Mouse (Mus musculus) liver, embryonic 13.5 days (tissue): ENCODE data around the gene Htr5a. TPM values are rescaled to one million over a fixed set of nuclear protein-coding genes. Genes with fewer than 3 reads are reported as not detected.

ENCODE experiments used
- ATAC-seq: fragments of 200-750 bp; cut with Nextera tagmentation; 2 replicates; pipeline ENCODE4 v1.8.0; 2017; ENCODE audit warnings: low read depth, mild to moderate bottlenecking, moderate number of reproducible peaks, moderate library complexity
- DNase-seq: peaks from one replicate; pipeline ENCODE4 v3.0.0; 2022
- H3K27ac ChIP-seq: fragments of 300-500 bp; sonication (generic); 2 replicates; pipeline ENCODE4 v1.5.1; 2015; ENCODE audit warnings: moderate library complexity, mild to moderate bottlenecking, inconsistent platforms
- H3K27me3 ChIP-seq: fragments of 300-500 bp; sonication (generic); 2 replicates; pipeline ENCODE4 v1.6.1; 2015; ENCODE audit warnings: mild to moderate bottlenecking, inconsistent platforms
- H3K36me3 ChIP-seq: fragments of 300-500 bp; sonication (generic); 2 replicates; pipeline ENCODE4 v1.6.1; 2015; ENCODE audit warnings: mild to moderate bottlenecking, inconsistent platforms
- H3K4me1 ChIP-seq: fragments of 300-500 bp; sonication (generic); replicated peaks from 2 replicates; pipeline ENCODE4 v1.6.1; 2015; ENCODE audit warnings: inconsistent platforms
- H3K4me2 ChIP-seq: fragments of 300-500 bp; sonication (generic); 2 replicates; pipeline ENCODE4 v1.6.1; 2015; ENCODE audit warnings: inconsistent platforms, mild to moderate bottlenecking, moderate library complexity
- H3K4me3 ChIP-seq: fragments of 300-500 bp; sonication (generic); replicated peaks from 2 replicates; pipeline ENCODE4 v1.5.1; 2015; ENCODE audit warnings: mild to moderate bottlenecking, inconsistent platforms
- H3K9ac ChIP-seq: fragments of 300-500 bp; sonication (generic); 2 replicates; pipeline ENCODE4 v1.6.1; 2015; ENCODE audit warnings: mild to moderate bottlenecking, inconsistent platforms
- H3K9me3 ChIP-seq: fragments of 300-500 bp; sonication (generic); replicated peaks from 2 replicates; pipeline ENCODE4 v1.6.1; 2016; ENCODE audit warnings: inconsistent platforms
- WGBS: fragments of 180-500 bp; shearing (Covaris S2); methylation state at CpG from one replicate; pipeline ENCODE4 v1.1.7; 2015; ENCODE audit not compliant: insufficient replicate concordance; 5-methylcytosine and 5-hydroxymethylcytosine counted together
- polyA plus RNA-seq: library from polyadenylated mRNA; unstranded; fragments of >200 nt; fragmentation: Nextera tagmentation; extraction: Ambion mirVana; gene quantifications from 2 replicates; pipeline ENCODE4 v1.2.1, GENCODE M21; 2015

Htr5a gene
- polyA plus RNA-seq, 1 experiment from 2014 or later, result not detected

DNA sequence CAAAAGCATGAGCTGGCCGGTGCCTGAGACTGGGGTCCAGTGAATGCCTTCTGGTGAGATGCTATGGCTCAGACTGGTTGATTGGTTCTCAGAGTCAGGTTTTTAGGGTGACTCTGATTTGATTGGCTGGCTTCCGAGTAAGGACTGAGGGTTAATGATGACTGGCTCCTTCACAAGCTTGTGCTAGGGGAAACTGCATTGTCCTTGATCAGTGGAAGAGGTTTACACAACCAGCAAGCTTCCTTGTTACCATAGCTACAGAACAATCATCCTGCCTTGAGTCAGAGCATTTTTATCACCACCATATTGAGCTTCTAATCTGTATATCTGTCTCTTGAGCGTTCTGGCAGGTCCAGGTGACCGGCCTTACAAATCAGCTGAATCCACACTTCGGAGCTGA lies 5.0 kb downstream of the Htr5a start:
- H3K9me3 ChIP-seq, result no peaks in the 10 kb centered on the region
- H3K27me3 ChIP-seq, result peaks cover 15% of the 10 kb centered on the region
- H3K36me3 ChIP-seq, result no peaks in the 10 kb centered on the region
- no peaks in the 10 kb centered on the region for H3K4me1 ChIP-seq
- H3K4me2 ChIP-seq, result no peak overlapping the region
- WGBS, result 46% methylated on average over 5 of the region's 5 CpGs
- ATAC-seq (no peak), DNase-seq (no peak)
- H3K4me3 ChIP-seq, result no peak overlapping the region
- H3K27ac ChIP-seq, result no peak overlapping the region
- no peak overlapping the region for H3K9ac ChIP-seq

DNA sequence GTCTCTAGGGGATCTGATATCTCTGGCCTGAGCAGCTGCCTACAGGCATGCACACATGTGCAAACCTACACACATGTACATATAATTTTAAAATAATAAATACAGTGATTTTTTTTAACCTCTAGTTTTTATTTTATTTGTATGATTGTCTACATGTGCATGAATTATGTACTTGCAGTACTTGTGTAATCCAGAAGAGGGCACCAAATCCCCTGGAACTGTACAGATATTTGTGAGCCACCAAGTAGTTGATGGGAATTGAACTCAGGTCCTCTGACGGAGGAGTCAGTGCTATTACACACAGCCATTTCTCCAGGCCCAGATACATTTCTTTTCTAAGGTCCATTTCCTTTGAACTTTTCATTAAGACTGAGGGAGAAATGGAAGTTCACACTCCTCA lies 12.3 kb downstream of the Htr5a start:
- no peak overlapping the region for H3K27ac ChIP-seq
- no peaks in the 10 kb centered on the region for H3K4me1 ChIP-seq
- no peak overlapping the region for H3K4me2 ChIP-seq
- H3K4me3 ChIP-seq, result no peak overlapping the region
- H3K27me3 ChIP-seq, result no peaks in the 10 kb centered on the region
- H3K9ac ChIP-seq, result no peak overlapping the region
- no peaks in the 10 kb centered on the region for H3K36me3 ChIP-seq
- 50% methylated on average over 1 of the region's 1 CpGs for WGBS
- DNase-seq (no peak), ATAC-seq (no peak)
- no peaks in the 10 kb centered on the region for H3K9me3 ChIP-seq

DNA sequence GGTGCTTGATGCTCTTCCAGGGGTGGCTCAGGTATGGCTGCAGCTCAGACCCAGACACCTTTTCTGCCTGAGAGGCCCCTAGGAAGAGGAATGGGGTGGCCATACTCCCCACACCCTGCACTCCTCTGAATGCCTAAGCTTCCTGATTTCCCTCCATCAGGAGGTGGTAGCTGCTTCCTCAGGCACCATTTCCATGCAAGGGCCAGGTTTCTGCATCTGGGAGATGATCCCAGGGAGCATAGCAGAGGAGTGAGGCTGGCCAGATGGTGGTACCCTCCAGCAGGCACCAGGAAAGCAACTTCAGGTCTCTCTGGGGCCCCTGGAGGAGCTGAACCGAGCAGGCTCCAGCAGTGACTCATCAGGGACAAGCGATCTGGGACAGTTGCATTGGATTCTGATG lies 13.8 kb downstream of the Htr5a start:
- no peak overlapping the region for H3K4me3 ChIP-seq
- DNase-seq (no peak), ATAC-seq (no peak)
- no peaks in the 10 kb centered on the region for H3K27me3 ChIP-seq
- no peak overlapping the region for H3K9ac ChIP-seq
- no peaks in the 10 kb centered on the region for H3K36me3 ChIP-seq
- WGBS, result 62% methylated on average over 2 of the region's 2 CpGs
- H3K9me3 ChIP-seq, result no peaks in the 10 kb centered on the region
- no peak overlapping the region for H3K4me2 ChIP-seq
- no peaks in the 10 kb centered on the region for H3K4me1 ChIP-seq
- H3K27ac ChIP-seq, result no peak overlapping the region

DNA sequence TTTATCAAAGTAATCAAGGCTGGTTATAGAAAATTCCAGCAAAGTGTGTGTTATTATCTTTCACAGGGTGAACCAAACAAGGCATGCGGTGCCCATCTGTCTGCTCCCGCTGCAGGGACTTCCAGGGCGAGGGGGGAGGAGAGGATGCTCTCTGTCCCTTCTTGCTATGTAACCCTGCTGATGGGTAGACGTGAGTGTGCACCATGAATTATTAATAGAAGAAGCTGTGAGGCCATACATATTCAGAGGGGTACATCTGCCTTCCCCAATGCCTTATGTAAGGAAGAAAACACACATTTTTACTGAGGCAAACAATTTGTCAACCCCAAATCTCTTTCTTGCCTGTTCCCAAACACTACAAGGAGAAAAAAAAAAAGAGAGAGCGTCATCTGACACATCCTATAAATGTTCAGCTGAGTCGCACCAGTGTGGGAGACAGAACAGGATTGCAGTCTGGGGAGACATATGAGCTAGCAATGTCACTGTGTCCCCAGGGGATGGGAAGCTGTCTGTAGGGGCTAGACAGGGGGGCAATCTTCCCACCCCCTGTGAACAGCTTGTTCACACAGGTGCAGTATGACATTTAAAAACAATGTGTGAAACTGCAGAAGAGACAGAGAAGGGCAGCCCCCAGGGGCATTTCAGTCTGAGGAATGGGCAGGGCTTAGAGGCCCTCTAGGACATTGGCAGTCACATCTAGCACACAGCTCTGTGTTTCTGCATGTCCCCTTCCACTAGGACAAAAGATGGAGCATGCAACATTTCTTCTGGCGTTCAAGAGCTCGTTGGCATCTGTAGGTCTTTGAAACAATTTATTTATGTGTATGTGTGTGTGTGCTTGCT lies 31.5 kb downstream of the Htr5a start:
- H3K36me3 ChIP-seq, result no peaks in the 10 kb centered on the region
- no peak overlapping the region for H3K27ac ChIP-seq
- no peaks in the 10 kb centered on the region for H3K9me3 ChIP-seq
- H3K4me3 ChIP-seq, result no peak overlapping the region
- DNase-seq (no peak), ATAC-seq (no peak)
- H3K4me1 ChIP-seq, result no peaks in the 10 kb centered on the region
- no peak overlapping the region for H3K4me2 ChIP-seq
- H3K27me3 ChIP-seq, result no peaks in the 10 kb centered on the region
- H3K9ac ChIP-seq, result no peak overlapping the region
- WGBS, result 58% methylated on average over 8 of the region's 8 CpGs

DNA sequence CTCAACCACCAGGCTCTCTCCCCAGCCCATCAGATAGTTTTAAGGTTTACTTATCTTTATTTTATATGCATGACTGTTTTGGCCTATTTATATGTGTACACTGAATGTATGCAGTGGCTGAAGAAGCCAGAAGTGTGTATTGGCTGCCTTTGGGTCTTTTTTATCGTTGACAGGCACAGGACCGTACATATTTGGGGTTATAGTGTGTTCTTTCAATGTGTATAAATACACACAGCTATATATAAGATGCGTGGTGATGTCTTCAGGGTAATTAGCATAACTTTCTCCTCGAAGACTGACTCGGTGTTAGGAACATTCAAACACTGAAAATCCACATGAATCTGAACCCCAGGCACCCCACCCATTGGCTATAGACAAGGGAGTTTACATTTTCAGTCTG lies 32.3 kb downstream of the Htr5a start:
- H3K4me2 ChIP-seq, result no peak overlapping the region
- H3K36me3 ChIP-seq, result no peaks in the 10 kb centered on the region
- no peaks in the 10 kb centered on the region for H3K27me3 ChIP-seq
- 60% methylated on average over 5 of the region's 5 CpGs for WGBS
- no peak overlapping the region for H3K27ac ChIP-seq
- no peak for ATAC-seq
- no peak for DNase-seq
- no peaks in the 10 kb centered on the region for H3K4me1 ChIP-seq
- no peak overlapping the region for H3K9ac ChIP-seq
- H3K4me3 ChIP-seq, result no peak overlapping the region
- H3K9me3 ChIP-seq, result no peaks in the 10 kb centered on the region

DNA sequence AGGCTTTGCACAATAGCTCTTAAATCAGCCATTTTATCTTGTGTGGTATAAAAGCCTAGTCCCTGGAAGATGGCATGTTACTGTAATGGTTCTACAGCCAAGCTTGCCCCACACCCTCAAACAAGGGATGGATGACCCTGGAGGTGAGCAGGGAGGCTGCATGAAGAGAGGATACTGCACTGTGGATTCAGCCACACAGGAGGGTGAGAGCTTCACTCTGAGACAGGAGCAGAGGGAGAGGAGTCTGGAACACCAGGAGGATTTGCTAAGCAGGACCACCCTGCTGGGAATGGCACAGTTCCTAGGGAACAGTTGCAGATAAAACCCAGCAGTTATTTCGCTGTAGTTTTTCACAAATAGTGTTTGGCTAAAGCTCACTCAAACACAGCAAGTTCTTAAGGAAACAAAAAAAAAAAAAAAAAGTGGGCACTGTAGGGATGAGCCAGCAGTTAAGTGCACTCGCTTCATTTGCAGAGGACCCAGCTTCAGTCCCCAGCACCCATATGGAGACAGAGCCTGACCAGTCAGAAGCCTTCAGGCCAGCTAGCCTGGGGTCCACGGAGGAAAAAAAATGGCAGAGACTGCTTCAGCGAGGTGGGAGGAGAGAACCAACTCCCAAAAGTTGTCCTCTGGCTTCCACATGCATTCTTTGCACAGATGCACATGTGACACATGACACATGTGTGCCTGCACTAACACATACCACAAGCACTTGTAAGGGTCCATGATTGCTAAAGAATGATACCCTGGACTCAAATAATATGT lies 33.6 kb downstream of the Htr5a start:
- Histone ChIP-seq H3K27me3 (no peaks in the 10 kb centered on the region), H3K4me1 (no peaks in the 10 kb centered on the region), H3K4me2 (no peak overlapping the region), H3K4me3 (no peak overlapping the region), H3K36me3 (no peaks in the 10 kb centered on the region), H3K9me3 (no peaks in the 10 kb centered on the region), H3K27ac (no peak overlapping the region), H3K9ac (no peak overlapping the region)
- WGBS, result 35% methylated on average over 4 of the region's 4 CpGs
- no peak for DNase-seq
- ATAC-seq, result no peak

DNA sequence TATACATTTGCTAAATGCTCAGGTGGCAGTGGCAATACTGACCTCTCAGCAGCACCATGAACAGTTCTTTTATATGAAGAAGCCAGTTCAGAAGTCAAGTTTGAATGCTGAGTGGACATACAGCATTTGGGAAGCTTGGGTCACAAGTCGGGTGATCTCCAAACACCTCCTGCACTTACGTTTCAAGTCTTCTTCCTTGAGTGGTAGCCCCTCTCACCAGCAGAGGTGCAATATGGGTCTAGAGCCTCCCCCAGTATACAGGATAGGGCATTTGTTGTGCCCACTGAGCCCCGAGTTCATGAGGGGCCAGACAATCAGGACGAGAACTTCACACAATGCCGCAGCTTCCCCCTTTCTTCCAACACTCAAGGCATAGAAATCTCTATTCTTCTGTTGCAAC lies 36.4 kb downstream of the Htr5a start:
- ATAC-seq (no peak), DNase-seq (no peak)
- Histone ChIP-seq H3K9me3 (no peaks in the 10 kb centered on the region), H3K4me2 (no peak overlapping the region), H3K27ac (no peak overlapping the region), H3K4me1 (no peaks in the 10 kb centered on the region), H3K4me3 (no peak overlapping the region), H3K36me3 (no peaks in the 10 kb centered on the region), H3K9ac (no peak overlapping the region), H3K27me3 (no peaks in the 10 kb centered on the region)
- WGBS, result 65% methylated on average over 5 of the region's 5 CpGs

DNA sequence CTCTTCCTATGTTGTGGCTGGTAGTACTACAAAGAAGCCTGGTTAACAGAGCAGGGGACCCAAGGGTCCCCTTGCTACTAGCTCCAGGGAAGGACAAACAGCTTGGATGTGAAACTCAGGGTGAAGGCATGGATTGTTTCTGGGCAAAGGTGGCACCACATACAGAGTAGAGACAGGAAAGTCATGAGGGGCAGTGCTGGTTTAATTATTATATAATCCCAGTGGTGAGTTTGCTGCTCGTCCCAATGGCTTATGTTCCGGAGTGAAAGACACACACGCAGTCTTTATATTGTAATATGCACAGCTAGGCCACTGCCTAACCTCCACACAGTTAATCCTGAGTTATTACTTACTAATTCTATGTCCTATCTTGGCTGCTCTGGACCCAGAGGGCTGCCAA lies 37.8 kb downstream of the Htr5a start:
- H3K9me3 ChIP-seq, result no peaks in the 10 kb centered on the region
- no peaks in the 10 kb centered on the region for H3K27me3 ChIP-seq
- ATAC-seq, result no peak
- H3K27ac ChIP-seq, result no peak overlapping the region
- no peak for DNase-seq
- no peaks in the 10 kb centered on the region for H3K4me1 ChIP-seq
- H3K4me3 ChIP-seq, result no peak overlapping the region
- no peak overlapping the region for H3K9ac ChIP-seq
- no peak overlapping the region for H3K4me2 ChIP-seq
- H3K36me3 ChIP-seq, result no peaks in the 10 kb centered on the region
- 77% methylated on average over 3 of the region's 3 CpGs for whole genome bisulfite sequencing

DNA sequence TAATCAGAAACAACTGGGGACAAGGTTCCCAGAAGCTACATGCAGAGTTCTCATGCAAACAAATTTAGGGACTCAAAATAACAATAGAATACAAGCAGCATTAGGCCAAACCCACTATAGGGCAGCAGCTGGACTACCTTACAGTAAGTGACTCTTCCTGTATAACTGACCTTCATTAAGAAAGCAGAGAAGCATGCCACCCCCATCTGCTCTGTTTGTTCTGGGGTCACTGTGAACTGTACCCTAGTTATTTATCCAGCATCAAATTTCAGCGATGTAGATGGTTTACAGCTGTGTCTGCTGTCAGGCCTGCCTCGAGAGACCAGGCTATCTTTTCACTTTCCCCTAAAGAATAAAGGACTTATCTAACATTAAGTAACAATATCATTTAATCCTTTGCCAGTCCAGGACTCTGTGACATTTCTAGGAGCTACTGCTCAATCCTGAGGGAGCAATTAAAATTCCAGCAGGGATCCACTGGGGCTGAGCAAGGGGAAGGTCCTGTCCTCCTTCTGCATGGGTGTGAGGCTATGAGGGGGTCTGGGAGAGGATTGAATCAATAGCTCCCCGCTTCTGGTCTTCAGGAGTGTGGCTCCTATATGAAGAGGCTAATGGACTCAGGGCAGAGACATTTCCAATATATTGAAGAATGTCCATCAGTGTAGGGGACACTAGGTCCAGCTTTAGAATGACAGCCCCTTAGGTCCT lies 38.5 kb downstream of the Htr5a start:
- no peaks in the 10 kb centered on the region for H3K4me1 ChIP-seq
- H3K27ac ChIP-seq, result no peak overlapping the region
- H3K27me3 ChIP-seq, result no peaks in the 10 kb centered on the region
- H3K36me3 ChIP-seq, result no peaks in the 10 kb centered on the region
- H3K9me3 ChIP-seq, result no peaks in the 10 kb centered on the region
- WGBS, result 39% methylated on average over 3 of the region's 3 CpGs
- no peak overlapping the region for H3K4me3 ChIP-seq
- no peak for DNase-seq
- ATAC-seq, result no peak
- no peak overlapping the region for H3K9ac ChIP-seq
- H3K4me2 ChIP-seq, result no peak overlapping the region

DNA sequence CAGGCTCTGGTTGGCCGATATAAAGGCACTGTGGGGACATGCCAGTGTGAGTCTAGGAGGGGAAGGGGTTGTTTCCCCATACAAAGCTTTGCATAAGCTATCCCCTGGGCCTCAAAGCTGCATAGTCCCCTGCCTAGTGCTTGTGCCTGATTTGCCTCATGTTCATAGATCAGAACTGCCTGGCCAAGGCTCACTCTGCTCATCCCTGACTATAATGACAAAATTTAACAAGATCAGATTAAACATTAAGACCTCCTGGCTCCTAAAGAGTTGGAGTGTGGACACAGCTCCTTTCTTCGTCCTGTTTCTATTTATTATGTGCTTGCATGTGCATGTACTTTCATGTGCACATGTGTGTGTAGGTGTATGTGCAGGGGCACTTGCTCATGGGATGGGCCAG lies 39.3 kb downstream of the Htr5a start:
- 39% methylated on average over 2 of the region's 2 CpGs for WGBS
- Histone ChIP-seq H3K4me3 (no peak overlapping the region), H3K36me3 (no peaks in the 10 kb centered on the region), H3K27ac (no peak overlapping the region), H3K9me3 (no peaks in the 10 kb centered on the region), H3K27me3 (no peaks in the 10 kb centered on the region), H3K4me2 (no peak overlapping the region), H3K4me1 (no peaks in the 10 kb centered on the region), H3K9ac (no peak overlapping the region)
- DNase-seq (no peak), ATAC-seq (no peak)

DNA sequence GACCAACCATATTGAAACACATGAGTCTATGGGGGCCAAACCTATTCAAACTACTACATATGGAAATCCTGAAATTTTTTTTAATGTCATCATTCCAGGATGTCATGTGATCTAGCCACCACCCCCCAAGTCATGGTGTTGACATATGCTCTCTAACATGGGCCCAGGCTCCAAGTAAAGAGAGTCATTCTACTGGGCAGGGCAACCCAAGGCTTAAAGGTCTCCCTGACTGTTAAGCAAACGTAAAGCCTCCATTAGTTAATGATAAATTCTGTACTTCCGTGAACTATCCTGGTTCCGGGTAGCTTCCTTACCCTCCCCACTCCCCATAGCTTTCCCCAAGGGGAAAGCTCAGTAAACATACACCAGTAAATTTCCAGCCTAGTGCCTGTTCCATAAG lies 46.1 kb downstream of the Htr5a start:
- no peaks in the 10 kb centered on the region for H3K4me1 ChIP-seq
- DNase-seq, result no peak
- H3K4me2 ChIP-seq, result no peak overlapping the region
- H3K9me3 ChIP-seq, result no peaks in the 10 kb centered on the region
- ATAC-seq, result no peak
- no peaks in the 10 kb centered on the region for H3K36me3 ChIP-seq
- no peaks in the 10 kb centered on the region for H3K27me3 ChIP-seq
- H3K27ac ChIP-seq, result no peak overlapping the region
- 71% methylated on average over 3 of the region's 3 CpGs for WGBS
- H3K9ac ChIP-seq, result no peak overlapping the region
- no peak overlapping the region for H3K4me3 ChIP-seq
